Mouse (Mus musculus) retina, postnatal 7 days (tissue): ENCODE results near the gene Tyw3.

ENCODE experiments used
- DNase-seq: peaks from one replicate; pipeline ENCODE4 v3.0.0-alpha.2; 2012; ENCODE audit warnings: low read depth, low spot score

Tyw3 gene

DNA sequence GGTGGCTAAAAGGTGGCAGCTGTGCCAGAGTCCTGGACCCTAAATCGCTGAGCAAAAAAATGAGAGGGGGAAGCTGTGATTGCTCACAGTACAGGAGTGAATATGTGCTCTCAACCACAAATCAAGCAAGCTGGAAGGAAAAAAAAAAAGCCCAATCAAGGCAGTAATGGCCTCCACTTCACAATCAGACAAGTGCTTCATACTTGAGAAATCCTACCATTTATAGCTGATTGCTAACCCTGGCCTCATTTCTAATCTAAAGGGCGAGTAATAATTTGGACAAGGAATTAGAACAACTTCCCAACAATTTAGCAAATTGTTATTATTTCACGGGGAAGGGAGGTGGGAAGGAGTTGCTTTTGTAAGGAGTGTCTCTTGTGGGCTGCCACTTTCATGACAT, 31.5 kb downstream of the Tyw3 start:
- DNase-seq, result no peak

- no peak for DNase-seq
Observed at GRCm38 (mm10) chr3:154562192-154562591, 34.7 kb downstream of the Tyw3 start.

DNA sequence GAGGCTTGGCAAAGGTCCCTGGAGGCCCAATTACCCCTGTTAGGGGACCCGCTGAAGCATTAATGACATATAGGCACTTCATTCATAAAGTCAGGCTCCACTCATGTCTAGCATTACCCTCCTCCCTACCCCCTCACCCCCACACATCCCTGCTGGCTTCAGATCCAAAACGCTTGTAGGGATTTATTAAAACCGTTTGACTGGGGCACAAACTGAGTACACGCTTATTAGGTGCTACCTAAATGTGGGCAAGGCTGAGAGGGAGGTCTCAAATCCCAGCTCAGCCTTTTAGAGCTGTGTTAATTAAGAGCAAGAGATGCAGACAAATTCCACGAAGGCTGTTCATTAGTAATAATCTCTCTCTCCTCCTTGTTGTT, 45.9 kb downstream of the Tyw3 start:
- no peak for DNase-seq

- DNase-seq, result no peak
Observed at GRCm38 (mm10) chr3:154550326-154551034, 46.4 kb downstream of the Tyw3 start.

- no peak for DNase-seq
Observed at GRCm38 (mm10) chr3:154548868-154549301, 48.0 kb downstream of the Tyw3 start.

- DNase-seq, result no peak
Observed at GRCm38 (mm10) chr3:154547549-154548426, 49.1 kb downstream of the Tyw3 start.

DNA sequence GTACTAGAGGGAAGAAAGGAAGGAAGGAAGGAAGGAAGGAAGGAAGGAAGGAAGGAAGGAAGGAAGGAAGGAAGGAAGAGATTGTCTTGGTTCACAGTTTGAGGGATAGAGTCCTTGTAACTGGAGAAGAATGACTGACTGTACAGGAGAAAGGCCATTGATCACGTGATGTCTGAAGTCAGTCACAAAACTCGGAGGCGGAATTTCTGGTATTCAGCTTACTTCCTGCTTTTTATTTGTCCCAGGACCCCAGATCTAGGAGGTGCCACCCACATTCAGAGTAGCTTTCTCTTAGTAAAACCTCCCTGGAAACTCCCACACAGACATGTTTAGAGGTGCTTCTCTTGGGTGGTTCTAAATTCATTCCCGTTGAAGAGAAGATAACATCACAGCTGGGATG, 50.7 kb downstream of the Tyw3 start:
- no peak for DNase-seq

- DNase-seq, result no peak
Observed at GRCm38 (mm10) chr3:154540086-154540911, 56.6 kb downstream of the Tyw3 start.

GRCm38 (mm10) chr3:154536134-154536533, 60.8 kb downstream of the Tyw3 start:
- DNase-seq, result no peak

DNA sequence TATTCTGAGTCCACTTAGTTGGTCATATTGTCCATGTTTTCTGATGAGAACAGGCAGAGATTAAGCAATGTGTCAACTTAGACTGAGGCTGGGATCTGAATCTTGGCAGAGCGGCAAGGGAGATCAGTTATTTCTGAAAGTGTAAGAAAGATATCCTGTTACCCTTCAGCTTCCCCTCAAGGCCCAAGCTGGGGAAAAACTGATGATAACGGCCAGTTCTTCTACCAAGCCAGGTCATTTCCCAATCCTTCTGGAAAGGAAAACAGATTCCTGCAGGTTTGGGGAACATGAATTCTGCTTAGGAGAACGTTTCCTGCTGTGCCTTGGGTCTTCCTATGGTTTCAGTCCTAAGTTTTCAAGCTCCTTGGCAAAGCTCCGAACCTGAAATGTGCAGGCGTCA, 63.7 kb downstream of the Tyw3 start:
- no peak for DNase-seq

- DNase-seq, result no peak
Observed at GRCm38 (mm10) chr3:154528973-154529372, 67.9 kb downstream of the Tyw3 start.

- no peak for DNase-seq
Observed at GRCm38 (mm10) chr3:154526610-154527009, 70.3 kb downstream of the Tyw3 start.
